Mouse (Mus musculus): ENCODE data around the gene Stk40.
"Not testable (repeated sequence)": the region's sequence is repeated elsewhere in the genome, so short reads cannot be mapped to it uniquely, and the experiment has no call there.

Stk40 gene

DNA sequence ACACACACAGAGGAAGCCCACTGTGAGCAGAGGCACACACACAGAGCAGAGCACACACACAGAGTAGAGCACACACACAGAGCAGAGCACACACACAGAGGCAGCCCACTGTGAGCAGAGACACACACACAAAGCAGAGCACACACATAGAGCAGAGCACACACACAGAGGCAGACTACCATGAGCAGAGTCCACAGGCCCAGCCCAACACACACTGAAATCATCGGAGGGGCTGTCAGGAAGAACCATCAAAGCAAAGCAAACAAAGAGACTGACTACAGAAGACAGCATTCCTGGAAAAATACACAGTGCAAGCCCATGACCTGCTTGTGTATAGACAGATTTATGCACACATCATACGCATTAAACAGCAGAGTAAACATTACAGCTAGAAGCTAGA, 52.1 kb downstream of the Stk40 start:
- no peak for ATAC-seq (ENCODE audit: low TSS enrichment)

- ATAC-seq (ENCODE audit: low TSS enrichment): no peak
Measured at GRCm38 (mm10) chr4:126156617-126157016, 52.9 kb downstream of the Stk40 start.

GRCm38 (mm10) chr4:126157562-126157961, 53.8 kb downstream of the Stk40 start:
- no peak for ATAC-seq (ENCODE audit: low TSS enrichment)

- no peak for ATAC-seq (ENCODE audit: low TSS enrichment)
Measured at GRCm38 (mm10) chr4:126159455-126159854, 55.7 kb downstream of the Stk40 start.

GRCm38 (mm10) chr4:126160981-126161380, 57.2 kb downstream of the Stk40 start:
- ATAC-seq (ENCODE audit: low TSS enrichment): no peak

DNA sequence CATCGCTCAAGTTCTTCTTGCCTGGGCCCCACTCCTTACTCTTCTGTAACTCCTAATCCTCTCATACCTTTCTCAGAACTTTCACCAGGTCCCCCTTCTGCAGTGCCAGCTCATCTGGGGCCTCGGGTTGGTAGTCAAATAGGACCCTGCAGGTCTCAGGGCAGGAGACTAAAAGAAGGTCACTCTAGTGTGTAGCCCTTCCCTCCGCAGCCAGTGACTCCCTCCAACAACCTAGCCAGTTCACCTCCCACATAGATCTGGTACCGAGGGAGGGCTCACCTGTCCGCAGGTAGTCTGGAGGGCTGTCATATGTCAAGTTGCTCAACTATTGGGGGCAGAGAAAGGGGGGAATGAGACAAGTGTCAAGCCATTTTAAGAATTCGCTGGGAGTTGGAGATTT, 57.7 kb downstream of the Stk40 start:
- no peak for ATAC-seq (ENCODE audit: low TSS enrichment)

DNA sequence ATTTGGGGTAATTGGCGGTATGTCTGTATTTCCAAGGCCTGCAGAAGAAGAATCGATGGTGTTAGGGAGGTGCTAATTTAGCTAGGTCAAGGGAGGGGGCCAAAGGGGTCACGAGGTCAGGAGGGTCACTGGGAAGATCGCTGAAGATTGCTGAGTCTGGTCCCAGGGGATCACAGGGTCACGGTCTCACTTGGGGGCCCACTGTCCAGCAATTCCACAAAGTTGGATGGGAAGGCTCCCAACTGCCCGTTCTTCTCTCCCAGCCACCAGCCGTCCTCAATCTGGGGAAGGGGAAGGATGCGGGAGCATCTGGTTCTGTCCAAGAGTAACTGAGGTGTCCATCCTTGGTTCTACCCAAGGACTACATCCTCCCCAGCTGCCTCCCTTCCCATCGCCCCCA, 58.2 kb downstream of the Stk40 start:
- ATAC-seq (ENCODE audit: low TSS enrichment): no peak

DNA sequence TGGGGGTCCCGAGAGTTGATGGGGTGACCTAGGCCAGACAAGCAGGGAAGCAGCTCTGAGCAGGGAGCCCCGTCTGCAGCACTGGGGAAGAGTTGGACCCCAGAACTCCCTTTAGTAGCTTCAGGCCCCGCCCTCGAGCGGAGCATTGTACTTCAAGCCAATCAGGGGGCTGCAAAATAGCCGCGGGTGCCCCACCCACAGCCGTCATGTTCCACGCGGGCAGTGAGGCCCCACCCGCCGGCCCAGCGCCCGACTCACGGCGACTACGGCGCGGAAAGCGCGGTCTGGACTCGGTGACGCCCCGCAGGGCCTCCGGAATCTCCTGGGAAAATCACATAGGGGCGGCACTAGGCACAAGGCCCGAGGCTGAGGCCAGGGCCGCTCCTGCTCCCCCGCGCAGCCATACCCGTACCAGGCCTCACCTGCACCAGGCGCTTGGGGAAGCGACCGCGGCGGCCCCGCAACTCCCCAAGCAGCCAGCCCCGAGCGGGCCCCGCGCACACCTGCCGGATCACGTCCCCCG, 58.8 kb downstream of the Stk40 start:
- peak; percentile 92 for ATAC-seq (ENCODE audit: low TSS enrichment)

- peak; percentile 3; the same call in 1 of the 2 replicates for ATAC-seq (ENCODE audit: low TSS enrichment)
Measured at GRCm38 (mm10) chr4:126163067-126163659, 59.4 kb downstream of the Stk40 start, which contains the start of gene Sh3d21. Gene Sh3d21 (minus strand): TSS chr4:126163491.

DNA sequence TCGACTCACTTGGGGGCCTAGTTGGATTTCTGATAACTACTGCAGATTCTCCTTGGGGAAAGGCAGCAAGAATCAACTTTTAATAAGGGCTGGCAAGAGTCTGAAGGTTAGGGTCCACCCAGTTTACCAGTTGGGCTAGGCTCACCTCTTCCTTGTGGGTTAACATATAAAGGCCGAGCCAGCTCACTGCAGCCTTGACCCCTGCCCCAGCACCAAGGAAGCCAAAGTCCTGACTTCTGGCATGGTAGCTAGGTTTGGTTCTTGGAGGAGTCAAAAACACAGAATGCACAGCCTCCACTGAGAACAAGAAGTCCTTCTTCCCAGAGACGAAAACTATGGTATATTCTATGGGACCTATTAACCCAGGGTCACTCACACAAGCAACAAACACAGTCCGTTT, 59.9 kb downstream of the Stk40 start:
- ATAC-seq (ENCODE audit: low TSS enrichment): no peak

DNA sequence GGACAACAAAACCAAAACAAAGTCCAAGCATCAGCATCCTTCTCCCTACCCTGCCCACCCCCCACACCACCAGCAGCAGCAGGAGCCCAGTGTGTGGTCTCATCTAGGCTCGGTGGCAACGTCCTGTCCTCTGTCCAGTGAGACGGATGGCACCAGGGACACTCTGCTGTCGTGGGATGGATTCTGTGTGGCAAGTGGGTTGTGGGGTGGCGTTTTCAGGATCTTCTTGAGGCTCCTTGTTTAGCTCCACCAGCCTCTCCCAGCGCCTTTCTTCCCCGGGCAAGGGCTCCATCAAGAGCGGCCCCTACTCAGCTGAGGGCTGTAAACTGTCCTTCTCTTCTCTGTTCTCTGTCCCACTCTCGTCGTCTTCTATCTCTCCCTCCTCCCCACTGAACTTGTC, 61.3 kb downstream of the Stk40 start:
- not testable (repeated sequence) for ATAC-seq (ENCODE audit: low TSS enrichment)

- ATAC-seq (ENCODE audit: low TSS enrichment): no peak
Measured at GRCm38 (mm10) chr4:126166084-126166483, 62.3 kb downstream of the Stk40 start.

GRCm38 (mm10) chr4:126168851-126169250, 65.1 kb downstream of the Stk40 start:
- ATAC-seq (ENCODE audit: low TSS enrichment): no peak

DNA sequence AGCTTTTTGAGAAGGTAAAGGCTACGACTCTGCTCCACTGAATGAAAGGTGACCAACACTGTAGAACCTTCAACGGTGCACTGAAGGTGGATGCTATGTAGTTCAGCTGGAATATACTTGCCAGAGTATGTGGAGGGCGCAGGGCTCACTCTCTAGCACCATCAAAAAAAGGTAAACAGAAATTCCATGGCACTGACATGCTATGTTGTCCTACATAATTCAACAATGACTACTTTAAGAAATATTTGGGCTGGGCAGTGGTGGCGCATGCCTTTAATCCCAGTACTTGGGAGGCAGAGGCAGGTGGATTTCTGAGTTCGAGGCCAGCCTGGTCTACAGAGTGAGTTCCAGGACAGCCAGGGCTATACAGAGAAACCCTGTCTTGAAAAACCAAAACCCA, 67.0 kb downstream of the Stk40 start:
- not testable (repeated sequence) for ATAC-seq (ENCODE audit: low TSS enrichment)

- no peak for ATAC-seq (ENCODE audit: low TSS enrichment)
Measured at GRCm38 (mm10) chr4:126173800-126174199, 70.0 kb downstream of the Stk40 start.

GRCm38 (mm10) chr4:126175980-126176379, 72.2 kb downstream of the Stk40 start:
- ATAC-seq (ENCODE audit: low TSS enrichment): not testable (repeated sequence)

DNA sequence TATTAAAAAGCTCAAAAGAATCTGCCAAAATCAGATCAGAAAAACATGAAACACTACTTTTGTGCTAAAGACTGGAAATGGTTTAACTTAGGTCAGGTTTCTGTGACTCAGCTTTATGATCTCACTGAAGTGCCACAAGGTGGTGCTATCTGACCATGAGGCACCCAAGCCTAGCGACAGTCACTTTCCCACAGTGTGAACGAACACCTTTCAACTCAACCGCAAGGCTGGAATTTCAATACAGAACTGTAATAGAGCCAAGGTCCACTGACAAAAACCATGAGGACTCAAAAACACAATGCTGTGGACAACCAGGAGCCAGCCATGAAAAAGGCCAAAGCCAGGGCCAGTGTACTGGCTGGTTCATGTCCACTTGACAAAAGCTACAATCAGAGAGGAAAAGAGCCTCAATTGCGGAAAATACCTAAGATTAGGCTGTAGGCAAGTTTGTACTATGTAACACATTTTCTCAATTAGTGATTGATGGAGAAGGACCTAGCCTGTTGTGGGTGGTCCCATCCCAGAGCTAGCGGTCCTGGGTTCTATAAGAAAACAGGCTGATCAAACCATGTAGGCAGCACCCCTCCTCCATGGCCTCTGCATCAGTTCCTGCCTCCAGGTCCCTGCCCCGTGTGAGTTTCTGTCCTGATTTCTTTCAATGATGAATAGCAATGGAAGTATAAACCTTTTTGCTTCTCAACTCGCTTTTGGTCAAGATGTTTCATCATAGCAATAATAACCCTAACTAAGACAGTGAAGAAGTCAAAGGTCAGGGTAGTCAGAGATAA, 77.6 kb downstream of the Stk40 start:
- ATAC-seq (ENCODE audit: low TSS enrichment): peak; percentile 67; the same call in 1 of the 2 replicates

DNA sequence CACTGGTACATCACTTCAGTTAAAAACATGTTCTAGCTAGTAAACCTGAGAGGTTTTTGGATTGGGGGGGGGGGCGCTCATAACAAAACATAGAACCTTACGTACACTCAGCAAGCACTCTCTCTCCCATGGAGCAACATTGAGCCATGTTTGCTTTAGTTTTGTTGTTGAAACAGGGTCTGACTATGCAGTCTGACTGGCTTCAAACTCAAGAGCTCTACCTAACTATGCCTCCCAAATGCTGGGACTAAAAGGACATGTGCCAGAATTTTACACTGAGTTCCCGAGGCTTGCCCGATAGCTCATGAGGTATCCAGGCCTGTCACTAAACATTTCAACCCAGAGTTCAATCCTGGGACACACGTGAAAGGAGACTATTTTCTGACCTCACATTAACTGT, 79.3 kb downstream of the Stk40 start:
- ATAC-seq (ENCODE audit: low TSS enrichment): no peak

DNA sequence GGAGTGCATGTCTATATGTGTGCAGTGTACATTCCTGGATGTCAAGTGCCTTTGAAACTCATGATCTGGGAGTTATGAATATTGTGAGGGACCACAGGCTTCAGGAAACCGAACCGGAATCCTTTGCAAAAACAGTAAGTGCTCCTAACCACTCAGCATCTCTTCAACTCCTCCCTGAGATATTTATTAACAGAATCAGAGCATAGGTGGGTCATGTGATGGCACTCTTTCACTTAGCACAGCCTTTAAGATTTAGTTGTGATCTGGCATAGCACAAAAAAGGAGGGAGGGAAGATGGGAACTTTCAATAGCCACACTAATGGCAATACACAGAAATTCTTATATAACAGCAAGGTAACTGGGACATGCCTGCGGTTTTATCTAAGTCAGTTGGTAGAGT, 83.3 kb downstream of the Stk40 start:
- ATAC-seq (ENCODE audit: low TSS enrichment): no peak

Measured in frontal cortex, adult (tissue).